Mouse (Mus musculus): Measurements from ENCODE around the gene Fam76b.

GRCm38 (mm10) chr9:13809937-13810336 is 17.6 kb upstream of the Fam76b start:
- no peak for TF ChIP-seq USF1 (IDR thresholded peaks at IDR 0.05; ENCODE audit: low read depth)
- TF ChIP-seq MAX (IDR thresholded peaks at IDR 0.05; ENCODE audit: low read depth), result no peak
- TF ChIP-seq TCF12 (IDR thresholded peaks at IDR 0.05; ENCODE audit: insufficient read depth, poor library complexity, severe bottlenecking), result no peak
- no peak for TF ChIP-seq POLR2A (IDR thresholded peaks at IDR 0.05; ENCODE audit: insufficient read length, low read depth)
- TF ChIP-seq MYOD1 (IDR thresholded peaks at IDR 0.05; ENCODE audit: control insufficient read depth in 1 of 3, insufficient read length in 2 of 3, low read depth in 2 of 3), result no peak
- TF ChIP-seq TCF3 (IDR thresholded peaks at IDR 0.05; ENCODE audit: insufficient read length, low read depth), result no peak
- no peak for TF ChIP-seq MYOG (IDR thresholded peaks at IDR 0.05; ENCODE audit: control insufficient read depth in 1 of 3, insufficient read depth in 1 of 3, insufficient read length in 2 of 3, low read depth in 2 of 3)
